Mouse (Mus musculus): ENCODE results near the gene Krt33a. TPM values are rescaled to one million over a fixed set of nuclear protein-coding genes. Genes with fewer than 3 reads are reported as not detected.
A peak's percentile ranks its signal among the peaks of the same experiment; 100 is the strongest.

Krt33a gene
- polyA plus RNA-seq, 1 experiment from 2014 or later: 0.18 TPM

- Histone ChIP-seq H3K9me3 (no peaks in the 10 kb centered on the region), H3K4me2 (no peak overlapping the region), H3K27ac (no peak overlapping the region), H3K4me1 (no peaks in the 10 kb centered on the region), H3K27me3 (no peaks in the 10 kb centered on the region), H3K9ac (no peak overlapping the region), H3K4me3 (no peak overlapping the region), H3K36me3 (no peaks in the 10 kb centered on the region)
- WGBS: 86% methylated on average over 5 of the region's 5 CpGs
- no peak for ATAC-seq (ENCODE audit: insufficient number of reproducible peaks, low FRiP score, low TSS enrichment, low read depth)
Measured at GRCm38 (mm10) chr11:100008336-100008735, 7.7 kb downstream of the Krt33a start.

DNA sequence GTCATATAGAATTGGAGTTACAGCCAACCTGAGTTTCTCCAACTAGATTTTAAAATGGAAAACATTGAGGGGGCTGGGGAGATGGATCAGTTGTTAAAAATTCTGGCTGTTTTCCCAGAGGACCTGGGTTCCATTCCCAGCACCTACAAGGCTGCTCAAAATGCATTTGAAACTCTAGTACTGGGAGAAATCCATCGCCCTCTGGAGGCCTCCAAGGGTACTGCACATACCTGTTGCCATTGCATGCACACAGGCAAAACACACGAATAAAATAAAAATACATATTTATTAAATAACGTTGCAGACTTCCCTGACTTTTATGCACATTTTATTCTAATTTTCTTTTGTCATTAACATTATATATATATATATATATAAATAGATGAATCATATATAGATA lies 9.4 kb downstream of the Krt33a start:
- H3K4me3 ChIP-seq: no peak overlapping the region
- H3K27ac ChIP-seq: no peak overlapping the region
- H3K9ac ChIP-seq: no peak overlapping the region
- ATAC-seq (ENCODE audit: insufficient number of reproducible peaks, low FRiP score, low TSS enrichment, low read depth): no peak
- H3K36me3 ChIP-seq: no peaks in the 10 kb centered on the region
- 52% methylated on average over 3 of the region's 3 CpGs for WGBS
- no peaks in the 10 kb centered on the region for H3K27me3 ChIP-seq
- H3K4me1 ChIP-seq: no peaks in the 10 kb centered on the region
- no peaks in the 10 kb centered on the region for H3K9me3 ChIP-seq
- no peak overlapping the region for H3K4me2 ChIP-seq

GRCm38 (mm10) chr11:100005905-100006304 lies 10.1 kb downstream of the Krt33a start:
- H3K36me3 ChIP-seq: no peaks in the 10 kb centered on the region
- WGBS: 73% methylated on average over 8 of the region's 8 CpGs
- H3K9ac ChIP-seq: no peak overlapping the region
- peak overlapping the region; percentile 27; the same call in 1 of the 2 replicates for H3K27ac ChIP-seq
- H3K4me3 ChIP-seq: no peak overlapping the region
- H3K4me2 ChIP-seq: no peak overlapping the region
- ATAC-seq (ENCODE audit: insufficient number of reproducible peaks, low FRiP score, low TSS enrichment, low read depth): no peak
- H3K27me3 ChIP-seq: no peaks in the 10 kb centered on the region
- H3K9me3 ChIP-seq: no peaks in the 10 kb centered on the region
- no peaks in the 10 kb centered on the region for H3K4me1 ChIP-seq

- WGBS: 20% methylated on average over 6 of the region's 6 CpGs
- Histone ChIP-seq H3K9ac (no peak overlapping the region), H3K27ac (no peak overlapping the region), H3K36me3 (no peaks in the 10 kb centered on the region), H3K4me3 (no peak overlapping the region), H3K4me1 (no peaks in the 10 kb centered on the region), H3K9me3 (no peaks in the 10 kb centered on the region), H3K4me2 (no peak overlapping the region), H3K27me3 (no peaks in the 10 kb centered on the region)
- no peak for ATAC-seq (ENCODE audit: insufficient number of reproducible peaks, low FRiP score, low TSS enrichment, low read depth)
Measured at GRCm38 (mm10) chr11:100004846-100005245, 11.2 kb downstream of the Krt33a start.

- H3K4me2 ChIP-seq: no peak overlapping the region
- H3K9me3 ChIP-seq: no peaks in the 10 kb centered on the region
- 85% methylated on average over 7 of the region's 7 CpGs for WGBS
- no peak overlapping the region for H3K9ac ChIP-seq
- H3K36me3 ChIP-seq: no peaks in the 10 kb centered on the region
- no peak overlapping the region for H3K4me3 ChIP-seq
- ATAC-seq (ENCODE audit: insufficient number of reproducible peaks, low FRiP score, low TSS enrichment, low read depth): no peak; the same call in 1 of the 2 replicates
- H3K4me1 ChIP-seq: no peaks in the 10 kb centered on the region; the same call in 1 of the 2 replicates
- 0 out of 2 replicates have a peak, but pooled peaks cover 10% of the 10 kb centered on the region for H3K27me3 ChIP-seq
- no peak overlapping the region for H3K27ac ChIP-seq
Measured at GRCm38 (mm10) chr11:99999091-99999490, 16.9 kb downstream of the Krt33a start.

DNA sequence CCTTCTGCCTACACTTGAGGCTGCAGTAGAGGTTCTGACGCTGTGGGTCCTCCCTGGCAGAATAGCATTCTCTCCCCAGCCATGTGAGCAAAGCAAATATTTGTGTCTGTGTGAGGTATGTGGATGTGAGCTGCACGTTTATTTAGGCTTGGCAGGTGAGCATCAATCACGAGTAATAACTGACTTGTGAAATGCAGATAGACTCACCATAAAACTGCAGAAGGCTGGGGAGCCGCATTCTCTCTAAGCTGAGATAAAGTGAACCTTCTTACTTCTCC lies 21.7 kb downstream of the Krt33a start:
- Histone ChIP-seq H3K4me3 (no peak overlapping the region), H3K36me3 (no peaks in the 10 kb centered on the region), H3K9me3 (no peaks in the 10 kb centered on the region), H3K4me2 (no peak overlapping the region), H3K27me3 (peaks cover 22% of the 10 kb centered on the region; the same call in 1 of the 2 replicates), H3K9ac (no peak overlapping the region), H3K4me1 (peaks cover 5% of the 10 kb centered on the region; the same call in 1 of the 2 replicates), H3K27ac (no peak overlapping the region)
- ATAC-seq (ENCODE audit: insufficient number of reproducible peaks, low FRiP score, low TSS enrichment, low read depth): no peak
- WGBS: 32% methylated on average over 4 of the region's 4 CpGs

GRCm38 (mm10) chr11:99993620-99994383 lies 22.2 kb downstream of the Krt33a start, which contains the start of gene Krtap17-1:
TSS of gene Krtap17-1 (minus strand) at chr11:99993994.
- H3K4me2 ChIP-seq: peak within 1 kb of the TSS; percentile 19; the same call in 1 of the 2 replicates
- 15% methylated on average over 26 of the region's 26 CpGs for WGBS

GRCm38 (mm10) chr11:99990571-99990970 lies 25.4 kb downstream of the Krt33a start:
- ATAC-seq (ENCODE audit: insufficient number of reproducible peaks, low FRiP score, low TSS enrichment, low read depth): no peak
- no peaks in the 10 kb centered on the region for H3K36me3 ChIP-seq
- H3K9ac ChIP-seq: no peak overlapping the region
- no peak overlapping the region for H3K4me3 ChIP-seq
- H3K9me3 ChIP-seq: no peaks in the 10 kb centered on the region
- H3K27ac ChIP-seq: no peak overlapping the region
- peaks cover 21% of the 10 kb centered on the region for H3K27me3 ChIP-seq
- H3K4me2 ChIP-seq: no peak overlapping the region
- 76% methylated on average over 3 of the region's 3 CpGs for WGBS
- peaks cover 5% of the 10 kb centered on the region; the same call in 1 of the 2 replicates for H3K4me1 ChIP-seq

More at GRCm38 (mm10) chr11:99993620-99994383, 22.2 kb downstream of the Krt33a start, which contains the start of gene Krtap17-1:
- peaks cover 5% of the 10 kb centered on the region; the same call in 1 of the 2 replicates for H3K4me1 ChIP-seq
- H3K27me3 ChIP-seq: peaks cover 22% of the 10 kb centered on the region; the same call in 1 of the 2 replicates
- no peak for ATAC-seq (ENCODE audit: insufficient number of reproducible peaks, low FRiP score, low TSS enrichment, low read depth)
- H3K36me3 ChIP-seq: no peaks in the 10 kb centered on the region
- H3K4me3 ChIP-seq: no peak within 1 kb of the TSS
- no peak within 1 kb of the TSS for H3K27ac ChIP-seq
- H3K9me3 ChIP-seq: no peaks in the 10 kb centered on the region
- H3K9ac ChIP-seq: no peak within 1 kb of the TSS

GRCm38 (mm10) chr11:99989881-99990405 lies 26.1 kb downstream of the Krt33a start:
- ATAC-seq (ENCODE audit: insufficient number of reproducible peaks, low FRiP score, low TSS enrichment, low read depth): no peak
- H3K4me1 ChIP-seq: peaks cover 5% of the 10 kb centered on the region; the same call in 1 of the 2 replicates
- WGBS: 84% methylated on average over 6 of the region's 6 CpGs
- H3K36me3 ChIP-seq: no peaks in the 10 kb centered on the region
- no peak overlapping the region for H3K4me3 ChIP-seq
- peaks cover 24% of the 10 kb centered on the region for H3K27me3 ChIP-seq
- H3K9ac ChIP-seq: no peak overlapping the region
- no peak overlapping the region for H3K27ac ChIP-seq
- no peak overlapping the region for H3K4me2 ChIP-seq
- no peaks in the 10 kb centered on the region for H3K9me3 ChIP-seq

DNA sequence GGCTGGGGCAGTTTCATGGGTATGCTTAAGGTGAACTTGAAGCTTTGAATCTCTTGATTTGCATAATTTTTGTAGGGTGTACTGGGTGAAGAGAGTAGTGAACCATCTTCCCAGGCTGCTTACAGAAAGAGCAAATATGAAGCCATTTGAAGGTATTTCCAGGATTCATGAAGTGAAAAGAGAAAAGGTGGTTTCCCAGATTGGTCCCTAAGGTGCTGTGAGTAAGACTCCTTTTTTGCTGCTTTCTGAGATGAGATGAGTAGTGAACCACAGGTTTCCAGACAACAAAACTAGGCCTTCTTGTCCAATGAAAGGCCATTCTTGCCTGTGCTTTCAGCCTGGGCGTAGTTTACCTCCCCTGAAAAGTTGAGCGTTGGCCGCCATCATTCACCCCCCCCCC lies 27.5 kb downstream of the Krt33a start:
- no peak for ATAC-seq (ENCODE audit: insufficient number of reproducible peaks, low FRiP score, low TSS enrichment, low read depth)
- Histone ChIP-seq H3K9ac (no peak overlapping the region), H3K4me2 (no peak overlapping the region), H3K36me3 (no peaks in the 10 kb centered on the region), H3K27ac (no peak overlapping the region), H3K4me3 (no peak overlapping the region), H3K27me3 (peaks cover 14% of the 10 kb centered on the region), H3K9me3 (no peaks in the 10 kb centered on the region), H3K4me1 (peaks cover 2% of the 10 kb centered on the region; the same call in 1 of the 2 replicates)
- WGBS: 81% methylated on average over 3 of the region's 3 CpGs

- no peak for ATAC-seq (ENCODE audit: insufficient number of reproducible peaks, low FRiP score, low TSS enrichment, low read depth)
- no peak within 1 kb of the TSS for H3K4me2 ChIP-seq
- H3K36me3 ChIP-seq: no peaks in the 10 kb centered on the region
- no peak within 1 kb of the TSS for H3K4me3 ChIP-seq
- H3K27me3 ChIP-seq: peaks cover 8% of the 10 kb centered on the region; the same call in 1 of the 2 replicates
- H3K9ac ChIP-seq: no peak within 1 kb of the TSS
- no peaks in the 10 kb centered on the region for H3K4me1 ChIP-seq
- no peak within 1 kb of the TSS for H3K27ac ChIP-seq
- 66% methylated on average over 8 of the region's 8 CpGs for WGBS
- H3K9me3 ChIP-seq: no peaks in the 10 kb centered on the region
Measured at GRCm38 (mm10) chr11:99986180-99986647, 29.8 kb downstream of the Krt33a start, which contains the start of gene Krtap16-1. TSS of gene Krtap16-1 (minus strand) at chr11:99986597.

All from limb, embryonic 15.5 days (tissue).